Mouse (Mus musculus) megakaryocyte-erythroid progenitor cell, adult 5-6 weeks (primary cell): ENCODE results near the gene Clca3b. TPM values are rescaled to one million over a fixed set of nuclear protein-coding genes. Genes with fewer than 3 reads are reported as not detected.

ENCODE experiments used
- total RNA-seq, 2 experiments: library from RNA; stranded (forward) in 1 of 2; stranded (reverse) in 1 of 2; fragments of 200-1000, 215-1000 nt in 1 of 2; fragments of >200 nt in 1 of 2; fragmentation: Nextera tagmentation in 1 of 2; gene quantifications; 2 replicates each; pipeline ENCODE4 v1.2.3; 2014 to 2017

Clca3b gene
- total RNA-seq, 2 experiments from 2014 or later = not detected

Other genes starting within 250 kb of the Clca3b start
- gene Sh3glb1, start 129.0 kb downstream of the Clca3b start, total RNA-seq (2014; fragmentation: Nextera tagmentation) = 113 and 131 TPM in 2 replicates
- gene Sh3glb1, start 129.0 kb downstream of the Clca3b start, total RNA-seq (2017) = 48.6 and 103 TPM in 2 replicates
- 9.2 and 24.1 TPM in 2 replicates for gene Clca3a1, start 88.4 kb downstream of the Clca3b start, total RNA-seq (2014; fragmentation: Nextera tagmentation)
- 11.3 and 12.9 TPM in 2 replicates for gene Clca3a1, start 88.4 kb downstream of the Clca3b start, total RNA-seq (2017)
- not detected in 2 replicates for gene Clca3a2, start 29.9 kb downstream of the Clca3b start, total RNA-seq (2014; fragmentation: Nextera tagmentation)
- not detected in 2 replicates for gene Clca3a2, start 29.9 kb downstream of the Clca3b start, total RNA-seq (2017)
- not detected in 2 replicates for gene Clca4b, start 83.2 kb upstream of the Clca3b start, total RNA-seq (2014; fragmentation: Nextera tagmentation)
- gene Clca4b, start 83.2 kb upstream of the Clca3b start, total RNA-seq (2017) = not detected in 2 replicates
- not detected in 2 replicates for gene Clca4a, start 125.7 kb upstream of the Clca3b start, total RNA-seq (2014; fragmentation: Nextera tagmentation)
- not detected in 2 replicates for gene Clca4a, start 125.7 kb upstream of the Clca3b start, total RNA-seq (2017)
- not detected in 2 replicates for gene Clca1, start 183.4 kb upstream of the Clca3b start, total RNA-seq (2014; fragmentation: Nextera tagmentation)
- gene Clca1, start 183.4 kb upstream of the Clca3b start, total RNA-seq (2017) = not detected in 2 replicates